Mouse (Mus musculus): Measurements from ENCODE around the gene Gm6509.
"Not testable (repeated sequence)": the region's sequence is repeated elsewhere in the genome, so short reads cannot be mapped to it uniquely, and the experiment has no call there.

The Gm6509 gene

DNA sequence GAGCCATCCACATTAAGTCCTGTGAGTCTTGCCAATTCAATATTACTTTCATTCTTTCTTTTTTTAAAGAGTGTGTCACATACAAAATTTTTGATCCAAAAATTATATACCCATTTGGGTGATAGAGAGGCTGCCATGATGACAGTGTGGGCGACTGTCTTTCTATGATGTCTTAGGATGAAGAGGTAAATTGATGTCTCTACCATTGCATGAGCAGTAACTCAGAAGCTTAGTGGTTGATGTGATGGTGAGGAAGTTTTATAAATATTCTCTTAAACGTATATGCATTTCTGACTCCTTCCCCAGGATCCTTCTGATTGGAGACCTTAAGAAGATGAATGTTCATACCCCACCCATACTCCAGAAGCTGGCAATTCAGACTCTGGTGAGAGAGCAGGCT, at the start of gene Gm6509:
TSS of gene Gm6509 (plus strand) at position 301 of the 400 bp plus-strand sequence.
- in situ Hi-C loops (cut with MboI; ENCODE audit: low pct_unique_long_range_greater_than_20kb in 1 of 2, low sequenced_read_pairs in 2 of 2, unreplicated experiment in 1 of 2), result not testable (repeated sequence)

- in situ Hi-C loops (cut with MboI; ENCODE audit: low pct_unique_long_range_greater_than_20kb in 1 of 2, low sequenced_read_pairs in 2 of 2, unreplicated experiment in 1 of 2), result not testable (repeated sequence)
Observed at GRCm38 (mm10) chr5:94616242-94616641, 7.5 kb upstream of the Gm6509 start, which contains the start of gene Gm3147. Gm3147 (minus strand) TSS chr5:94616342.

GRCm38 (mm10) chr5:94648082-94648481, 24.3 kb downstream of the Gm6509 start, which contains the start of gene Gm6205:
Gm6205 (plus strand) TSS chr5:94648382.
- in situ Hi-C loops (cut with MboI; ENCODE audit: low pct_unique_long_range_greater_than_20kb in 1 of 2, low sequenced_read_pairs in 2 of 2, unreplicated experiment in 1 of 2), result not testable (repeated sequence)

All from mouse embryonic stem cell (cell line).